Mouse (Mus musculus): Measurements from ENCODE around the gene Pcsk5. TPM values are rescaled to one million over a fixed set of nuclear protein-coding genes. Genes with fewer than 3 reads are reported as not detected.

Pcsk5 gene
- total RNA-seq, 2 experiments from 2014 or later = not detected

DNA sequence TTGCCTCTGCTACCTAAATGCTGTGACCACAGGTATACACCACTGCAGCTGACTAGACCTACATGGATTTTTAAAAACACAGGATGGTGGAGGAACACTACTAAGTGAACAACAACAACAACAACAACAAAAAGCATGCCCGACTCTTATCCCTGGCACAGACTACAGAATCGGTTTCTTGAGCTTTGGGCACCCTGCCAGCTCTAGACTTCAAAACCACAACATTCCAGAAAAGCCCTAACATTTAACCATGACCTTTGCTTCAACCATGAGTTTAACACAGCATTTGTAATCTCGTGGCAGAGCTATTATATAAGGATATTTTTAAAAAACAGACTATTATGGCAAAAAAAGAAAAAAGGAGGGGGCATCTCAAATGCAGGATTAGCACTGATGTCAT, 84.6 kb downstream of the Pcsk5 start:
- no peak for ATAC-seq (replicated peaks; ENCODE audit: low FRiP score, poor library complexity, severe bottlenecking)

DNA sequence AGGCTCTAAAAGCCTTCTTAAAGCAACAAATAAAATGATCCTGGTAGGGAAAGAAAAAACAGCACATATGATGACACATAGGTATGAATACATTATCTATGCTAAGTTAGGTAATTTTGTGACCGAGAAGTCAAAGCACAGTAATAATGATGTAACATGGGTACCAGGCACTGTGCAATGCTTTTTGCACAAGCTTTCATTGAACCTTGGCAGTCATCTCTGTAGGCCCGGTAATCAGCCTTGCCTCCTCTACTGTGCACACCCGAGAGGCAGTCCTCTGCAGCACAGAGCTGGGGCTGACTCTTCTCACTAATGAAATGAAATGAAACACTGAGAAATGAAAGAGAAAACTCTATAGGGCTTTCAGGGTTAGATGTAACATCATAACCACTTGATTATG, 89.1 kb downstream of the Pcsk5 start:
- ATAC-seq (replicated peaks; ENCODE audit: low FRiP score, poor library complexity, severe bottlenecking) = no peak

DNA sequence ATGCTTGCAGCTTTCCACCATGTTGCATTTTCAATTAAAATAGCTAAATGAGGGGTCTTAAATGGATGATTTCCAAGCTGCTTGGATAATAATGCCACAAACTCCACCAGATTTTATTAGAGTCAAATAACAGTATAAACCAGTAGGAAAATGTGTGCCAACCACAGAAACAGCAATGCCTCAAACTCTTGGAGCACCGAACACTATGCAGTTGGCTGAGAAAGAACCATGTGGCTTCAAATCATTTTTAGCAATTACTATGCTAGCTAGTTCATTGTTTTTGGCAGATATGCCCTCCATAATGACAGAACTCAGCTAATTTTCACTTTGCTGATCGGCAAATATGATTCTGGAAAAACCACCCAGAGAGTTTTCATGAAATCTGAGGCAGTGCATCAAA, 92.1 kb downstream of the Pcsk5 start:
- ATAC-seq (replicated peaks; ENCODE audit: low FRiP score, poor library complexity, severe bottlenecking) = no peak

DNA sequence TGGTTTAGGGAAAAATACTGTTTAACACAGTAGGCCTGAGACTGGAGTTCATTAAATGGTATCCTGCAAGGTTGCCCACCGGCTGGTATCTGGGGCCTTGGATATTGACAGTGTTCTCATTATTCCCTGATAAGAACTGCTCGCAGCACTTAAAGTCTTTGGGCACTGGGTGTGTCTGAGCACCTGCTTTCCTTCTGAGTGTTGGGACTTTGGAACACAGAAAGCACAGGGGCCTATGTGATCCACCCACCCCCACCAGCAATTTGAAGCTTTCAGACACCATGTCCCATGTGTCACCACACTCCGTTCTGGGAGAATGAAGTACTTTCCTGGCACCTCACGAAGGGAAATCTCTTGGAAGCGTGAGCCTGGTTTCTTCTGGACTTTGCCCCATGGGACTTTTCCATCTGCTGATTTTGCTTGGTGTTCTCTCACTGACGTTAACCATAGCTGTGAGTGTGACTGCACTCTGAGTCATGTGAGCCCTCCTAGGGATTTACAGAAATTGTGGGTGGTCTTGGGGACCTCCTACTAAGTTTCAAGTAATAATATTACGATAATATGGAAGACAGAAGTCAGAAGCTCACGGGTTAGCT, 92.9 kb downstream of the Pcsk5 start:
- ATAC-seq (replicated peaks; ENCODE audit: low FRiP score, poor library complexity, severe bottlenecking) = no peak

DNA sequence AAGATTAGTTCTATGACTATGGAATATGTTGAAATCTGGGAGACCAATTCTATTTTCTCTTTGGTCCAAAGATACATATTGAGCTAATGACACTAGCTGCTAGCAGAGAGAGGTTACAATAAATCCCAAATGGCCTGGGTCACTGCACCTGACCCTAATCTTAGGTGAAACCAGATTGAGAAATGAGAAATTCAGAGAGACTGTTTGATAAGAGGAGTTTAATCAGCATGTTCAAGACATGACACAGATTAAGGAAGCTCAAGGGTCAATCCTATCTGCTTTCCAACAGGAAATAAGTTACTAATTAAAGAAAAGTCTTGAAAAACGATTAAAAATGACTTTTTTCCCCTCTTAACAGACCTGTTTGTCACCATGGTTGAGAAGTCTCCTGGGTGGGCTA, 96.0 kb downstream of the Pcsk5 start:
- no peak for ATAC-seq (replicated peaks; ENCODE audit: low FRiP score, poor library complexity, severe bottlenecking)

DNA sequence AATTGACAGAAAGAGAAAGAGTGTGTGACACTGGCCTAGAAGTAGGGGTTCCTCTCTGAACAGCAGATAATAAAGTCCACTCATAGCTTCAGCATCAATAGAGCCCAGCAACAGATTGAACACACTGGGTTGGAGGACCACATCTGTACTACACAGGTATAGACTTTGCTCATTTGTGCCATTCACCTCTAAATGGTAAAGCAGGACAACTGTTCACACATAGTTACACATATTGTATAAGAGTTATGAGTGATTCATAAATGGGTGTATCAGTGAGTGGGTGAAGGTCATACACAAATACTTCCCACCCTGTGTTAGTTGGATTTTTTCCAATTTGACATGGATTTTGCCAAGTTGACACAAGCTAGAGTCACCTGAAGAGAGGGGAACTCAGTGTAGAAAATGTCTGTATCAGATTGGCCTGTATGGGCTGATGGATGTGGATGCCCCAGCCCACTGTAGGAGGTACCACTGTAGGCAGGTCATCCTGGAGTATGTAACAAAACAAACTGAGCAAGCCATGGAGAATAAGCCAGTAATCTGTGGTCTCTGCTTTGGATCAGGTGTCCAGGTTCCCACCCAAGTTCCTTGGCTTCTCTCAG, 104.7 kb downstream of the Pcsk5 start:
- ATAC-seq (replicated peaks; ENCODE audit: low FRiP score, poor library complexity, severe bottlenecking) = no peak

DNA sequence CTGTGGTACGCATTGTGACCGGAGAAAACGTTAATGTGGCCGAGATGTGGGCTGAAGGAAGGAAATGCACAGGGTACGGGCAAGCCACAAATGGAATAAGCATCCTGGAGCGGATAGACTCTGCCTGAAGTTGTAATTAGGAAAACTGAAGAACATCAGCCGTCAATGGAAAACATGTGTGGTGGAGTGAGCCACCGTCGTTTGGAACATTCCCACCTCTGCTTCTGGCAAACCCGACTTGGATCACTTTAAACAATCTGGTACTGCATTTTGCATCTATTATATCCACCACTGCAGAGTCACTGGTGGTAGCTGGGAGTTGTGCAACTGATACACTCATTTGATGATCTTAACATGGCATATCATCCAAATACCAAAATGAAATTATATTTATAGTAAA, 120.4 kb downstream of the Pcsk5 start:
- ATAC-seq (replicated peaks; ENCODE audit: low FRiP score, poor library complexity, severe bottlenecking) = no peak

DNA sequence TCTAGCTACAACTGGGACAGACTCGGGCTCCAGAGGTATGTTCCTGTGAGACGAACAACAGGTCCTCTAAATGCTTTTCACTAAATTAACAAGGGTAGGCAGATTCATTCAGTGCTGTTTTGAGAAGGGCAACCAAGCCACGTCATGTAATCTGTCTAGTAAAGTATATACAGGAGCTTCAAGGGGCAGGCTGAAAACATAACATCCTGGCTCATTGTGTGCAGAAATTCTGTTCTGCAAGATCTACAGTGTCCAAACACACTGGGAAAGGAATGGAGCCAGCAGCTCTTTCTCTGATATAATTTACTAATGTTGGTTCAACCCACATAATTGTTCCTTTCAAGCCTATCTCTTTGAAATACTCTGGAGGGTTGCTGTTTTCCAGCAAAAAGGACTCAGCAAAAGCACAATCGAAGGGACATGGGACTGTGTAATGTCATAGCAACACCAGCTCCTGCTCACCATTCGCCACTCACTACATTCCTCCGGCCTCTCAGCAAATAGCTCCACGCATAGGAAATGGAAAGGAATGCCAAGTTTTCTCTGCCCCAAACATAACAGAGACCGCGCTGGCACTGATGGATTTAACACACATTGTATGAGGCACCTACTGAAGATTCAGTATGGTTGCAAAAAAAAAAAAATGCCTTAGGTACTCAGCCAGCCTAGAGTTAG, 122.0 kb downstream of the Pcsk5 start:
- no peak for ATAC-seq (replicated peaks; ENCODE audit: low FRiP score, poor library complexity, severe bottlenecking)

DNA sequence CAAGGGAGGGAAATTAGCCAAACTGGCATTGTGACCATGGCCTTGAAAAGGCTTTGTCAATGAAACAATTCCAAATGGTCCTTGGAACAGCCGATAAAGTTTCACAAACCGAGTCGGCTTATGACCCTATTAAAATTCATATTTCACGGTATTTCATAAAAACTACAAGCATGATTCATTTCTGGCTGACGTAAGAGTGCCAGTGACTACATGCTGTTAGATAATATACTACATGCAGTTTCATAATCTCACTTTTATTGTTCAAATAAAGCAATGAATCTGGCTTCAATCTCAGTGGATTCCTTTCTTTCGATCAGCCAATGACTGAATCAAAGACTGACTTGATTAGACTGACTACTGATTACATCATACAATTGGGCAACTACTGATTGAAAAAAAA, 145.8 kb downstream of the Pcsk5 start:
- no peak for ATAC-seq (replicated peaks; ENCODE audit: low FRiP score, poor library complexity, severe bottlenecking)

DNA sequence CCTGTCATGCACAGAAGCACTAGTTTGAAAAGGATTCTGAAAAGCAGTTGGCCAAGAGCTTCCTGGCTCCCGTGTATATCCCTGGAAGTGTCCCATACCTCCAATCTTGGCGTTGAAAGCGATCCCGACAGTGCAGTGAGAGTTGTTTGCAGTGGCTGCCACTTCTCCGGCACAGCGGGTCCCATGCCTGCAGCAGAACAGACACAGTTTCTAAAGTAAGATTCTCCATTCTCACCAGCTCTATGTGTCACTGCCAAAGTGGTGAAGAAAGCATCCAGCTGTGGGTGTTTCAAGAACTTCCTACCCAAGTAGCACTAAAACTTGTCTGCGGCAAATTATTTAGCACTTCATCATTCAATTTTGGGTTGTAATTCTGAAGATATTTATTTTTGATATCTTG, 159.1 kb downstream of the Pcsk5 start:
- ATAC-seq (replicated peaks; ENCODE audit: low FRiP score, poor library complexity, severe bottlenecking) = no peak

DNA sequence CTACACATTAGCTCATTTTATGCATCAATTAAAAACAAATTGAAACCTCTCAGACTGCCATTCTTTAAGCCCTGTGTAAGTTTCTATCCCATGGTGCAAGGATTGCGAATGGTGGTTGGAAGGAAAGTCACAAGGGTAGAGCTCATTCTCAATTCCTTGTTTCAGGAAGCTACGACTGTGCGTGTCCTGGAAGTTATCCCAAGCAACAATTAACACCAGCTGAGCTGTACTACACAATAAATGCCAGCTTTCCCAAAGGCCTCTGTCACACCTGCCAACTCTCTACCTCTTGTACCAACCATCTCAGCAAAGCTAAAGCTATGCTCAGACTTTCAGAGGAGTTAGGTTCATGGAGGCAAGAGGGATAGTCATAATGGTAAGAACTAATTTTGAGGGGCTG, 174.8 kb downstream of the Pcsk5 start:
- ATAC-seq (replicated peaks; ENCODE audit: low FRiP score, poor library complexity, severe bottlenecking) = no peak

DNA sequence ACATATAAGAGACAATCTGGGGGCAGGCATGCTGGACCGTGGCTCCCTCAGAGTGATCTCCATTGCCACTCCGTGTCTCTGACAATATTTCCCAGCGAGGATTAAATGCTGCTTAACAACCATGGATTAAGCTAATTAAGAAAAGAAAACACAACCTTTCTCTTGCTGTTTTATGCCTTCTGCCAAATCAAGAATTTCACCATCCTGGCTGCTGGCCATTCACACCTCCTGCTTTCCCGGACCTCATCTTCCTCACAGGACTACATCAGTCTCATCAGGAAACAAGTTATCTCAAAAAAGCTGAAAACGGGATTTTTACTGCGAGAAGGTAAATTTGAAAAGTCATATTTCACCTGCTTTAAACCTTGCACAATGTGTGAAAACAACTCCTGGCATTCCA, 175.2 kb downstream of the Pcsk5 start:
- no peak for ATAC-seq (replicated peaks; ENCODE audit: low FRiP score, poor library complexity, severe bottlenecking)

DNA sequence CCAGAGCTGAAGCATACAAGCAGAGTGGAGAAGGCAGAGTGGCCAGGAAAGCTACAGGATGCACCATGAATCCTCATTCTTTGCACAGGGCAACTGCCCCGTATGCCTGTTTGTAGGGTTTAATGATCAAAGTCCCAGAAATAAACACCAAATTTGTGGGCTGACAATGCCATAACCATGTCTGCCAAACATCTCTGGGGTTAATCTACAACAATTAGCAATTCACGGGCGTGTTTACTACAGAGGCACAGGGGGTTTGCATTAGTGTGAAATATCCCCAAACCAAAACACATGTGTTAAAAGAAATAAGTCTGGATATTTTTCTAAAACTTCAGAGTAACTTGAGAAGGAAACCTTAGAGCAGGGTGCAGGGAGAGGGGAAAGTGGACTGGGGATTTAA, 178.1 kb downstream of the Pcsk5 start:
- no peak for ATAC-seq (replicated peaks; ENCODE audit: low FRiP score, poor library complexity, severe bottlenecking)

DNA sequence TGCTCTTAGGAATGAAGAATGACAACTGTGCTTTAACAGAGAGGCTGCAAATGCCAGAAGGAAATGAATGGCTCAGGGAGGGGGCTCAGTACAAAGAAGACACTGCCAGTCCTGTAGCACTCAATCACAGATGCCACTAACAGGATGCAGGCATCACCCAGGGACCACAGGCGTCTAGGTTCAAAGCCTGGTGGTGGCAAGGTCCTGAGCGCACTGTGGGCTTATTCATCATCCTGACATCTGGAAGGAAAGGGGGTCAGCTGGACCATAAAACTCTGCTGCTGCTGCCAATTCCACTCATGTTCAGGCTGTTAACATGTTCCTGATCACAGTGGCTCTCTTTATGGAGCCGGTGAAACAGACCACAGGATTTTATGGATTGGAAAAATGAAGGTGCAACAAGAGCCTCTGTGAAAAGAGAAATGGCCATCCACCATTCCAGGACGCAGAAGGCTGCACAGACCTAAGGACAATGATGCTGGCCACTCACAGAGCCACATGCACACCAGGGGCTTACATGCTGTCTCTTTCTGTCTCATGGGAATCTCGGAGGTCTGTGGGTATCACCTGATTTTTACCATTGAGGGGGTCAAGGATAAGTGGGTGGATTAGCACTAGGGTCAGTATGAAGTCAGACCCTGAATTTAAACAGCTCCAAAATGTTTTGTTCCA, 186.5 kb downstream of the Pcsk5 start:
- no peak for ATAC-seq (replicated peaks; ENCODE audit: low FRiP score, poor library complexity, severe bottlenecking)

DNA sequence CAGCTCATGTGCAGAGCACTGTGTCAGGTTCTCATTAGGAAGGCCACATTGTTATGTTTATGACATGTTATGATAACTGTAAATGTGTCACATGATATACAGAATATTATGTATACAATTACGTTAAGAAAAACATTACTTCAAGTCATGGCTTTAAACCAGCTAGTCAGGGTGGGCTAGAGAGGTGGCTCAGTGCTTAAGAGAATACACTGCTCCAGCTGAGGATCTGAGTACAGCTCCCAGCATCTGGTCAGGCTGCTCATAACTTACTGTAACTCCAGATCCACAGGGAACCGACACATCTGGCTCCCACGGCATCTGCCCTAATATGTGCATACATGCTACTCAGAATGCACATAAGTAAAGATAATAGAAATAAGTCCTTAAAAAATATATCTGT, 187.5 kb downstream of the Pcsk5 start:
- no peak for ATAC-seq (replicated peaks; ENCODE audit: low FRiP score, poor library complexity, severe bottlenecking)

DNA sequence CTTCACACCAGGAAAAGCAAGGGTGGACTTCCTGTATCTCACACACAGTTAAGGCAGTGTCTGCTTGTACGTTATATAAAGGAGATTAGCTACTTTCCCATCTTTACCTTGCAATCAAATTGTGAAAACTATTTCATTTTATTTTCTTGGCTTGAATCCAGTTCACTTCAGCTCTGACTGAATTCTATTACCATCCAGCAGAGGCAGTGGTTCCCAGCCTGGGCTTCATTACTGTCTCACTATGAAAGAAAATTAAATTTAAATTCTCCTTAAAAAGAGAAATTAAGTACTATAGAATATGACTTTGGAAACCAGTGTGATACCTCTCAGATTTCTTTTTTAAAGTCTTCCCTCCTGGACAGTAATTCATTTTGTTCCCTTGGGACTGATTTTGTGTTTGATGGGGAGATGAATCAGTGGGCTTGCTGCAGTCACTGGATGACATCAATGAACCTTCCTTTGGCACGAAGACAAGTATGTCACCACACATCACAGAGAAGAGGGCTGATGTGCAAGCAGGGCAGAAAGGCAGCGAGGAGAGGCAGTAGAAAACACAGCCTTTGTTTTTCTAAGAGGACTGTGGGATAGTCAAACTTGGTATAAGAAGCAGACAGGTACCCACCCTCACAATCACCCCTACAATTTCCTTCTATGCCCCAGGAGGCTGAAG, 194.2 kb downstream of the Pcsk5 start:
- ATAC-seq (replicated peaks; ENCODE audit: low FRiP score, poor library complexity, severe bottlenecking) = no peak

DNA sequence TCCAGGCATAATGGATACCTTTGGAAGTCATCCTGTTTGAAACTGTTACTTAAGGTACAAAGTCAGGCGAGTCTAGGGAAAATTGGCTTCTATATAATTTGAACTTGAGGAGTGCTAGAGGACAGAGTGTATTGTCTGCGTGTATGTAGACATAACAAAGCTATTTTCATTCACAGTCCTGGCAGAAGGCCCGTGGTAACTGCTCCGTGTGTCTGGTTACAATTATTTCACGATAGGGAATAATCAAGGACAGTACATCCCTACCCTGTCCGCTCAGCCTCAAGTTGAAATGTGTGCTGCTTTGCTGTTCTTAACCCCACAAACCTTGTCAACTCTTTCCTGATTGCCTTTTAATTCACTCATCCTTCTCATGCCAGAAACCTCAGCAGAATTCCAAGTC, 201.4 kb downstream of the Pcsk5 start:
- ATAC-seq (replicated peaks; ENCODE audit: low FRiP score, poor library complexity, severe bottlenecking) = no peak

DNA sequence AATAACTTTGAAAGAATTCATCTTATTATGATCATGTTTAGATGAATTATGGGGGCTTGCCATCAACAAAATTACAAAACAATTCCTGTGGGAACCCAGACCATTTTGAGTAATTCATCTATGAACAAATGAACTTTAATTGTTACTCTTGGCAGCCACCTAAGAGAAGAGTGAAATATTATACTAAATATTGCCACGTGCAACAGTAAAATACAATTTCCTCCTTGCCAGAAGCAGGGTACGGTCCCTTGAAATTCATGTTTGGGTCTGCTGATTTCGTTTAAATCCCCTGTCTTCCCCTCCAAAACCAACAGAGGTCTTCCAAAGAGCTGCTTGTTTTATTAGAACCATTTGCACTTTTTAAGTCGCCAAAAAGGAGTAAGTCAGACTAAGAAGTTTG, 221.8 kb downstream of the Pcsk5 start:
- ATAC-seq (replicated peaks; ENCODE audit: low FRiP score, poor library complexity, severe bottlenecking) = no peak

DNA sequence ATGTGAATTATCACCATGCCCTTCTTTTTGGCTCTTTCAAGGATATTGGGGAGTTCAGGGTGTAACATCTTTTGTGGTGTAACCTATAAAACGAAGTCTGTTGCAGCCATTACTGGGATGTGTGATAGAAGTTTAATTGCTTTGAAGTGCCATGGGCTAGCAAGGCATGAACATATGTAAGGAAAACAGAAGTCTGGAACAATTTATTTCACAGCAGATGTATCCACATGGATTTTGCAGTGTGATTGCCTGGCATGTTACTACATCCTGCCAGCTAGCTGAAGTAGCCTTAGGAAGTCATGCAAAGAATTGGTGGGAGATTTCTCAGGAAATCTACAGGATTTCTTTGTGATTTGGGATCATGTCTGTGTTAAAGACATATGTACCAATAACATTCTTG, 230.9 kb downstream of the Pcsk5 start:
- ATAC-seq (replicated peaks; ENCODE audit: low FRiP score, poor library complexity, severe bottlenecking) = no peak

DNA sequence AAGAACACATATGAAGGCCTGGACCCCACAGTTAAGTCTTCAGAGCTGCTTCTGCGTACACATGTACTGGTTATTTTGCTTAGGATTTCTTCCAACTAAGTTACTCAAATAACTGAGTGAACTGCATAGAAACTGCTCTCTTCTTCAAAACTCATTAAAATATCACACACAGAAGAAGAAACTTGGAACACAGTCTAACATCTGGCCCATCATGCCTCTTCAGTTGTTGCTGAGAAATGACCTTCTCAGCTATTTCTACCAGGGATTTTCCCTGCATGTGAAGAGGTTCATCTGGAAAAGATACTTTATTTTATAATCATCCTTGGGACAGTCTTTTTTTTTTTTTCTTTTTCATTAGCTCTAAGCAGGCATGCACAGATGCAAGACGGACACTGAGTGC, 231.3 kb downstream of the Pcsk5 start:
- no peak for ATAC-seq (replicated peaks; ENCODE audit: low FRiP score, poor library complexity, severe bottlenecking)

DNA sequence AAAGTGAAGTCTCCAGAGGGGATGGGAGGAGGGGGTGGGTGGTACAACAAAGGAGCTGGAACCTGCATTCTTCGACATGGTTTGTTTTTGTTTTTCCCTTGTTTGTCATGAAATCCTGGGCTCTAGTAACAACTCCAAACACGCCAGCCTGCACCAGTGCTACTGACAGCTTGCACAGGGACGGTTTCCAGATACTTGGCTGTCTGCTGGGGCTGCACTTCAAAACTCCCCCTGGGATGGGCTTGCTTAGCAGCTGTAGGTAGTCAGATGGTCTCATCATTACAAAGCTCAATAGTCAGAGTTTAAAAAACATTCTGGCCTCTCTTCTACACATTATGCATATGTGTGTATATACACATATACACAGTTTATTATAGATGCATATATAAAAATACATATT, 234.1 kb downstream of the Pcsk5 start:
- ATAC-seq (replicated peaks; ENCODE audit: low FRiP score, poor library complexity, severe bottlenecking) = no peak

Data from erythroid progenitor cell, adult 5-6 weeks (primary cell).